Mouse (Mus musculus) adrenal gland (tissue): ENCODE measurements around the gene Tcp10c.
"Not testable (repeated sequence)": the region's sequence is repeated elsewhere in the genome, so short reads cannot be mapped to it uniquely, and the experiment has no call there.

ENCODE experiments used
- intact Hi-C: fragments of 180-260 bp; cut with DNase I; formaldehyde crosslinking; loops from one replicate; pipeline ENCODE4 v1.15.1; 2025
- long read RNA-seq, 2 experiments: library from polyadenylated mRNA; unstranded; transcript quantifications; one replicate each; pipeline ENCODE4 v2.0.0; 2020; ENCODE audit warnings: borderline replicate concordance in 1 of 2; ENCODE audit not compliant: insufficient replicate concordance in 1 of 2

Tcp10c gene
- long read RNA-seq, experiment 1: 0 reads
- long read RNA-seq, experiment 2: 0 reads

DNA sequence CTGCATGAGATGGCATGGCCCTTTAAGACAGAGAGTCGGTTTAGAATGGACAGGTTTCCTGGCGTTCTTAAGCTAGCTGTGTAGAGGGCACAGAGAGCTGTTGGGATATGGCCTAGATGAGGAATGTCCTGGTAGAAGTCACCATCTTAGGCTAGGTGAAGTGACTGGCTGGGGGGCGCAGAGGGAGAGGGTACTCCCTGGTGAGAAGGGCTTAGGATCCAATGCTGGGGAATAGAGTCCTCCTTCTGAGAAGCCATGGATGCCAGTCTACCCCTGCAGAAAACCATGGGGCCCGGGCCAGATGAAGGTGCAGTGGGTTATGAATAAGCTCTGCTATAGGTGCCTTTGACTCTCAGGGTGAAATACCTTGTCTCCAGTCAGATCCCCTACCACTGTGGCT, at the start of gene Tcp10c:
Gene Tcp10c (plus strand): TSS at position 52 of the 400 bp plus-strand sequence.
- intact Hi-C loops: not testable (repeated sequence)

DNA sequence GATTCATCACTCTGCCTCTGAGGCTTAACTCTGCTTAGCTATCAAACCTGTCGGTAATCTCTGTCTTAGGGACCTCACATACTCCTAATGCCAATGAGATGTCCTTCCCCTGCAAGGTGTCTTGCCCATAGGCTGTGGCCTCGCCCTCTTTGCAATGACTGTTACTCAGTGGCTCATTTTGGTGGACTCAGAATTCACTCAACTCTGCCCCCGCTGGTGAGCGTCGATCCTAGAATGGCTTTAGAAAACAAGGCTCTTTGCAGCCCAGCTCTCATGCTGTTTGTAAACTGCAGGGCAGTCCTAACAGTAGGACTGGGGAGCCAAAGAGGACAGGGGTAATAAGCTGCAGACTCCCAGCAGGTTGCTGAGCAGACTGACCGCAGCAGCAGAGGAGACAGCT, 46.5 kb upstream of the Tcp10c start:
- intact Hi-C loops: not testable (repeated sequence)

DNA sequence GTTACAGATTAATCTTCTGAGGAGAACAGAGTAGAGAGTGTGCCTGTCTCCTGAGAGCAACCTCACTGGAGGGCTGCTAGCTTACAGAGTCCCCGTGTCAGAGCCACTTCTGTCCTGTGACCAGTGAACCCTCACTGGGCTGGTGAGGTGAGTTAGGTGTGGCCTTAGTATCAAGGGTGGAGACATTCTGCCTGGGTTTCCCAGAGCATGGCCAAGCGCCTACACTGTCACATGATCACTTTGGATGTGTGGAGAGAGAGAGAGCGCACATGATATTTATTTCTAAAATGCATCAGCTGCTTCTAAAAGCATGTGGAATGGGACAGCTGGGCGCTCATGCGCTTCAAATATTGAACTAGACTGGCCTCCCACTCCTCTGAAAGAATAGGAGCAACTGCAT, 46.0 kb upstream of the Tcp10c start:
- intact Hi-C loops: not testable (repeated sequence)

- intact Hi-C loops: not testable (repeated sequence)
Observed at GRCm38 (mm10) chr17:13308746-13309145, 45.6 kb upstream of the Tcp10c start.

DNA sequence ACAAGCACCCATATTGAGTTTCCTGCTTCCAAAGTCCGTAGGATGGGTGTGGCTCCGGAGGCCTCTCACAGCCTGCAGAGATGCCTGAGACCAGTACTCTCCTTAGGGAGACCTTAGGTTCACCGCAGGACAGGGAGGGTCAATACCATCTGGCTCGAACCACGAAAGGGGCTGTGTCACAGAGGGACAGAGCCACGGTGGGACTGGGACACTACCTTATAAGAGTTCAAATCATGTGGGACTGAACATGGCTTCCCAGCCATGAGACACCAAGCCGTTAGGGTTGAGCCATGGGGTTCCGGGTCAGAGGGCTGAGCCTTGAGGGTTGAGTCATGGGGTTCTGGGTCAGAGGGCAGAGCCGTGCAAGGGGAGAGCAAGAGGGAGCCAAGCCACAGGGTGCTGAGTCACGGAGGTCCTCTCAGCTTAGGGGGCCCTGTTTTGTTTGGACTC, 45.2 kb upstream of the Tcp10c start:
- intact Hi-C loops: not testable (repeated sequence)

DNA sequence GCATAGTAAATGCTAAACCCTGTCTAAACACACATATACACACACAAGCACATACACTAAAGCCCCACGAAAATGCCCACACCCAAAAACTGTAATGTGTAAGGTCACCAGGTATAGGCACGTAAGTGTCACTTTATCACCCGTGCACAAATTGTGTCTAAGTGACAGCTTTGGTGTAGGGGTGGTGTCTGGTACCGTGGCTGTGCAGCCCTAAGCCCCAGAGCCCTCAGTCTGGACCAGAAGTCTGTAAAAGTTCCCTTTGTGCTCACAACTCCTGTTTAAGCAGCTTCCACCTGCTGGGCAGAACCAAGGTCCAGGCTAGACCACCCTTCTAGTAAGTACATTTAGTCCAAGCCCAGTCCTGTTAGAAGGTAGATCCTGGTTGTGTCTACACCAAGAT, 24.4 kb upstream of the Tcp10c start:
- intact Hi-C loops: not testable (repeated sequence)

GRCm38 (mm10) chr17:13331179-13331578, 23.2 kb upstream of the Tcp10c start:
- intact Hi-C loops: not testable (repeated sequence)

GRCm38 (mm10) chr17:13332496-13332895, 21.9 kb upstream of the Tcp10c start:
- intact Hi-C loops: not testable (repeated sequence)

- intact Hi-C loops: not testable (repeated sequence)
Observed at GRCm38 (mm10) chr17:13336979-13337749, 17.2 kb upstream of the Tcp10c start.

GRCm38 (mm10) chr17:13337931-13338330, 16.4 kb upstream of the Tcp10c start:
- intact Hi-C loops: not testable (repeated sequence)

GRCm38 (mm10) chr17:13340071-13340470, 14.3 kb upstream of the Tcp10c start:
- intact Hi-C loops: not testable (repeated sequence)

- intact Hi-C loops: not testable (repeated sequence)
Observed at GRCm38 (mm10) chr17:13345923-13346322, 8.4 kb upstream of the Tcp10c start.

- intact Hi-C loops: not testable (repeated sequence)
Observed at GRCm38 (mm10) chr17:13349563-13349962, 4.8 kb upstream of the Tcp10c start.

DNA sequence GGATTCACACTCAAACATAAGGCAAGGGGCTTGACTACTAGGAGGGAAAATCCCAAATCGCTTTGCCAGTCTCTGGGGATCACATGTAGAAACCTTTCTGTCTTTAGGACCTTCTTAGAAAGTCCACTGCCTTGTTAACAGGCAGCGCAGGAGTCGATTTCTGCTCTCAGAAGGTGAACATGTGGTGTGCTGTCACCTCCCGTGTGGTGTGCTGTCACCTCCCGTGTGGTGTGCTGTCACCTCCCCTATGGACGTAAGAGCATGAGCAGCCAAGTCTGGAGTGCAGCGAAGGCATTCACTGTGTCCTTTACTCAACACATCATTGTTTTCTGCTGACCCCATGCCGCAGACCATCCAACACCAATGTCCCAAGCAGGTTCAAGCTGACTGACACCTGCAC, 1.1 kb upstream of the Tcp10c start:
- intact Hi-C loops: not testable (repeated sequence)

DNA sequence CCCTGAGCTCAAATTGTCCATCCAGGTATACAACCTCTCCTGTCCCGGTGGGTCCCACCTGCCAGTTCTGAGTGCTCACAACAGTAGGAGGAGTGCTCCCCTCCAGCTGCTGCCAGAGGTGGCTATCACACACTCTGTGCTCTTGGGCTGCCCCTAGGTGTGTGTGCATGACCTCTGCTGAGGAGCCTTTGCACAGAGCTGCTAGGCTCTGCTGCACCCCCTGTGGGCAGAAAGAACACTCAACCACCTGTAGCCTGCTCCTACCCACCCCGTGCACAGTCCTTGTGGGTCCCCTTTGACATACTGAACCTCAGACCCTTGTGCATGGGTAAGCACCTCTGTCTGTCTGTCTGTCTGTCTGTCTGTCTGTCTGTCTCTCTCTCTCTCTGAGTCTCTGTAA, 8.1 kb downstream of the Tcp10c start:
- intact Hi-C loops: not testable (repeated sequence)

DNA sequence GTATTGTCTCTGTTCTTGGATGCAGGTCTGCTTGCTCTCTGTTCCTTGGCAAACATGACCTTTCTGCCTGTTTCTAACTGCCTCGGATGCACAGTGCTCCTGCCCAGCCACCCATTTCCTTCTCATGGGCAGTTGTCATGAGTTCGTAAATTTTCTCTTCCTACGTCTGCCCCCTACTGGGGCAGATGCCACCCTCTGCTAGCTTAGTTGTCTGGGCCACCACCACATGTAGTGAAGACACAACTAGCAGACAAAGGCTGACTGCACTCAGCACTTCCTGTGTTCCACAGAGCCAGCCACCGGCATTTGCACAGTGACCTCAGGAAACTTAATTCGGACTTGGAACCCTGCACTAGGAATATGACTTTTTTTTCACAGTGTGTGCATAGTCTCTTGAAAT, 9.4 kb downstream of the Tcp10c start:
- intact Hi-C loops: not testable (repeated sequence)

DNA sequence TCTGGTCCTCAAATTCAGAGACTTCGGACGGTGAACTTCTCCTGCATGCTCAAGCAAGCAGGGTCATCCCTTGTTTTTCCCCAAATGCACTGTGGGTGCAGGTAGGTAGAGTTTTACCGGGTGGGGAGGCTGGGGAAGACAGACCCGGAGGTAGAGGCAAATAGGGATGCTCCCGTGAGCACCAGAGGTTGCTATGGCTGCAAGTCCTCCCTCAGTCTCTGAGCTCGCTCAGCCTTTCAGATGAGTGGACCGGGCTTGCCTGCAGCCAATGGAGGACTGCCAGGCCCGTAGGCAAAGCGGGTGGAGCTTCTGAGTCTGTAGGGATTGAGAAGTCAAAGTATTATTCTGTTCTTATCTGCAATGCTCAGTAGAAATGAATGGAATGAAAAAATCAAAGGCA, 9.8 kb downstream of the Tcp10c start:
- intact Hi-C loops: not testable (repeated sequence)

GRCm38 (mm10) chr17:13367181-13367580, 12.8 kb downstream of the Tcp10c start:
- intact Hi-C loops: not testable (repeated sequence)

GRCm38 (mm10) chr17:13368658-13369057, 14.3 kb downstream of the Tcp10c start:
- intact Hi-C loops: not testable (repeated sequence)

GRCm38 (mm10) chr17:13370746-13371145, 16.4 kb downstream of the Tcp10c start:
- intact Hi-C loops: not testable (repeated sequence)

DNA sequence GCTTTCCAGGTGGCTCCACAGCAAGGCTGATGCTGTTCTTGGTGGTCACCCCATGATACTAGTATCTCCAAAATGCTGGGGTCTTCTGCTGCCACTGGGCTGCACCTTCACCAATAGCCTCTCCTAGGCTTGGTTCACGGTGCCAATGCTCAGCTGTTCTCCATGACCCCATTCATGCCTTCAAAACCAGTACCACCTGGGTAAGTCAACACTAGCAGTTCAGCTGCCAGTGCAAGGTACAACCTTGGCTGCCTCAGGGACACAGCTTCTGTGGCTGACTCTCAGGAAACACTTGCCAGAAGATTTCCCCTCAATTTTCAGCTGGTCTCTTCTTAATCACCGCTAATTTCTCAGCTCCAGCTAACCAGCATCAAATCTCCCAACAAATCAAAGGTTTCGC, 24.0 kb downstream of the Tcp10c start:
- intact Hi-C loops: not testable (repeated sequence)

DNA sequence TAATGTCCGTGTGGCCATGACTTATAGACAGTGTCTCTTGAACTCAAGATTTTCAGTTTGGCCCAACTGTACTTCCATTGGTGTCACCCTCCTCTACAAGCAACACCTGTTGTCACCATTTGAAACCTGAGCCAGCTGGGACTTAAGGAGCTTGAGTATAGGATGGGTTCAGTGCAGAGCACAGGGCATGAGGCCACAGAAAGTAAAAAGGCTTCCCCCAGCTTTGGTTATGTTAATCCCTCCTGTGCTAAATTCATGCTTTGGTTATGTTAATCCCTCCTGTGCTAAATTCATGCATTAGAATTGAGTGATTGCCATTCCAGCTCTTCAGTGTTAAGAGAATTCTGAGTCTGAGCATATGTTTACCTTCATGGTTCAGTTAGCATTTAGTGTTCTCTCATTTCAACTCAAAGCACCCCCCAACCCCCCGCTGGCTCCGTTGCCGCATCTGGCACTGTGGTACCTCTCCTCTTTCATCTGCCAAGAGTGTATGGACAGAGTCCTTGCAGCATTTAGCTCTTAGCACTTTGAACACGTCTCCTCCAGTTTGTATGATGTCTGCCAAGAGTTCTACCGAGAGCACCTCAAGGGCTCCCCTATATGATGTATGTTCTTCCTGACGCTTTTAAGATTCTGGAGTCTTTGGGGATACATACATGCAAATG, 25.7 kb downstream of the Tcp10c start:
- intact Hi-C loops: not testable (repeated sequence)

GRCm38 (mm10) chr17:13381286-13381685, 26.9 kb downstream of the Tcp10c start:
- intact Hi-C loops: not testable (repeated sequence)
